Mouse (Mus musculus): ENCODE data around the gene Stk11ip.

The Stk11ip gene

GRCm38 (mm10) chr1:75521321-75522031 is at the start of gene Stk11ip:
TSS of gene Stk11ip (plus strand) at chr1:75521529.
- DNase-seq (ENCODE audit: low read depth, low spot score), result peak; percentile 93

DNA sequence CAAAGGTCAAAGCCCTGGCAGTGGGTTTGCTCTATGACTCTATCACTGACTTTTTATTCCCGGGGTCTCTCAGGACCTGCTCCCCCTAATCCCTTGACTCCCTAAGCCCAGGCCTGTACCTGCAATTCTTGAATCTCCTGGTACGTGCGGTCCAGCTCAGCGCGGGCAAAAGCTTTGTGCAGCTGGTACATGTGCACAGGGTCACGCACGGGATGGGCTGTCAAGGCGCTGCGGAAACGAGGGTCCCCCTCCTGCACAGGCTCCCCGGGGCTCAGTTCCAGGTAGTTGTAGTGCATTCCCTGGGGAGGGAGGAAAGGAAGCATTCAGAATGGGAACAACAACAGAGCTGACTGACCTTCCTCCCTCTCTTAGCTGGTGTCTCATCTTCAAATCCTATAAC is 44.9 kb upstream of the Stk11ip start:
- no peak for DNase-seq (ENCODE audit: low read depth, low spot score)

GRCm38 (mm10) chr1:75477264-75477965 is 43.9 kb upstream of the Stk11ip start:
- peak; percentile 81 for DNase-seq (ENCODE audit: low read depth, low spot score)

DNA sequence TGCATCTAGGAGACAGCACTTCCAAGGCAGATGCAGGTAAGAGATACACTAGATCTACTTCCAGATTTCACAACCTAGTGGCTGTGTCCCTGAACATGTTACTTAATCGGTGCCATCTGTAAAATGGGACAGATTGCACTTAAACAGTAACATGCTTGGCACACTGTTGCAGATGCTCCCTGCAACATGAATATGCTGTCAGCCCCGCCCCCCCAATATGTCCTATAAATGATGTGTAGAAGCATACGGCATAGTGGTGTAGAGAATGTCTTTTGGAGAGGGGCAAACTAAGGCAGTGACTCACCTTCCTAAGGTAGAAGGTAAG is 43.4 kb upstream of the Stk11ip start:
- DNase-seq (ENCODE audit: low read depth, low spot score), result peak; percentile 45

DNA sequence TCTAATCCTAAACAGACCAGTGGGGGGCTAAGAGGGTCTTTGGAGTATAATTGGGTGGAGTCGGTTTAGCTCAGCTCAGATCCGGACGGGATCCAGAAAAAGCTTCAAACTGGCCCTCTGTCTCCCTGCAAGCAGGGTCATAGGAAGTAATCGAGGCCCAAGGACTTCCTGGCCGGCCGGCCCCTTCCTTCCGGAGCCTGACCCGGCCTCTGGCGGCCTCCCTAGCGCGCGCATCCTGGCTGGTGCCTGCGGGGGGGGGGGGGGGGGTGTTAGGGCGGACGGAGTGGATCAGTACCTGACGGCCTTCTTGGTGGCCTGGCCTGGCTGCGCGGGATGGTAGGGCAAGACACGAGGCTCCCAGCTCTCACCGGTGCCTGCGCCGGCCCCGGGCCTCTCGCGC is 42.8 kb upstream of the Stk11ip start:
- no peak for DNase-seq (ENCODE audit: low read depth, low spot score)

DNA sequence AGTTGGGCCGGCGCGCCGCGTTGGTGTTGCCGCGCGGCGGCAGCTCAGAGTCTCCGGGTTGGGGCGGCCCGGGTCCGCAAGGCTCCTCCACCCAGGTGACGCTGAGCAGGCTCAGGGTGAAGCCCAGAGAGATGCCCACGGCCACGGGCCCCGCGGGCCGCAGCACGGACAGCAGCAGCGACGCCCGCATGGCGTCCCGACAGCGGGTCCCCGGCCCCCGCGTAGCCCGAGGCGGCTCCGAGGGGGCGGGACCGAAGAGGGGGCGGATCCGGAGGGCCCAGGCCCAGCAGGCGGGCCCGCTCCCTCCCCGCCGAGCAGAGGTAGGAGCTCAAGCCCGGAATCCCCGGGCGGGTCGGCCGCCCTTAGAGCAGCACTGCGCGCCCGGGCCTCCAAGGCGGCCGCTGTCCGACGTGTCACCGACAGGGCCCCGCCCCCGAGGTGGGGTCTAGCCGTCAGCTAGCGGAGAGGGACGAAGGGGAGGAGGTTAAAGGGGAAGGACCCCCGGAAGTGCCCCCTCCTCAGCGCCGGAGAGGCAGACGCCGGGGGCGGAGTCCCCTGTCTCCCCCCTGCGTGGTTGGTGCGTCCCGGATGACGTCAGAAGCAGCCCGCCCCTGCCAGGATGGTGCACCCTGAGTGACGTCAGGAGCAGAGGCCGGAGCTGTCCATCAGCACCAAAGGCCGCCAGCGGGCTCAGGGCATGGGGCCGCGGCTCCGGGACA is 42.3 kb upstream of the Stk11ip start, which contains the start of the genes Chpf and Tmem198:
Gene Chpf, minus strand, starts transcription at position 392 of the 719 bp plus-strand sequence.
Gene Tmem198, plus strand, starts transcription at position 617 of the 719 bp plus-strand sequence.
- peak; percentile 95 for DNase-seq (ENCODE audit: low read depth, low spot score)

GRCm38 (mm10) chr1:75479635-75479989 is 41.7 kb upstream of the Stk11ip start:
- DNase-seq (ENCODE audit: low read depth, low spot score), result no peak

GRCm38 (mm10) chr1:75480036-75480435 is 41.3 kb upstream of the Stk11ip start:
- no peak for DNase-seq (ENCODE audit: low read depth, low spot score)

DNA sequence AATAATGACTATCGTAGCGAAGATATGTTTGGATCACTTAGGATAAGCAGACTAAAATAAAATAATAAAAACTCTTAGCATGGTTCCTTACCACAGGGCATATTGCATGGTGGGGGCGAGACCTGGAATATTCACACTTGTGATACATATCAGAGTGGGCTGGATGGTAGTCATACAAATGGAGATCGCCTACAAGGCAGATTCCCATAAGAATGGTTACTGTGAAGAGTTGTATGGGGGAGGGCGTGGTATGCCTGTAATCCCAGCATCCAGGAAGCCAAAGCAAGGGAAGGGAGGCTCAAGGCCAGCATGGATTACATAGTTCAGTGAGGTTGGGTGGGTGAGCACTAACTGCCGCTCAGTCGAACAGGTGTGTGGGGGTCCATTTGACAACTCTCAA is 40.6 kb upstream of the Stk11ip start:
- no peak for DNase-seq (ENCODE audit: low read depth, low spot score)

GRCm38 (mm10) chr1:75486561-75486960 is 34.8 kb upstream of the Stk11ip start:
- DNase-seq (ENCODE audit: low read depth, low spot score), result peak; percentile 48

DNA sequence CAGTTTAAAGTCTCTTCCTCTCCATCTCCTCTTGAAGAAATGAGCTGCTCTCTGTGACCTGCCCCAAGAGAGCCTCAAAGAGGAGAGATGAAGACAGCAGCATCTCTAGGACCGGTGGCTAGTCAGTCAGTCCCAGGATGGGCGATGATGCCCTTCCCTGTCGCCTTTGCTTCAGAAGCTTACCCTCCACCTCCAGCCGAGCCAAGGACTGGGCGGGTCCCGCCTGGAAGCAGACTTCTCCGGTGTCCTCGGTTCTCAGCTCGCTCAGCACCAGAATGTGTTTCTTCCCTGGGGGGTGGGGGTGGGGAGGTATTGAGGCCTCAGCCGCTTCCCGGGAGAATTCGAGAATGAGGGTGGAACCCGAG is 34.3 kb upstream of the Stk11ip start:
- DNase-seq (ENCODE audit: low read depth, low spot score), result peak; percentile 17

- DNase-seq (ENCODE audit: low read depth, low spot score), result peak; percentile 84
These were observed 33.7 kb upstream of the Stk11ip start for GRCm38 (mm10) chr1:75487405-75488161.

GRCm38 (mm10) chr1:75490785-75491551 is 30.4 kb upstream of the Stk11ip start:
- no peak for DNase-seq (ENCODE audit: low read depth, low spot score)

DNA sequence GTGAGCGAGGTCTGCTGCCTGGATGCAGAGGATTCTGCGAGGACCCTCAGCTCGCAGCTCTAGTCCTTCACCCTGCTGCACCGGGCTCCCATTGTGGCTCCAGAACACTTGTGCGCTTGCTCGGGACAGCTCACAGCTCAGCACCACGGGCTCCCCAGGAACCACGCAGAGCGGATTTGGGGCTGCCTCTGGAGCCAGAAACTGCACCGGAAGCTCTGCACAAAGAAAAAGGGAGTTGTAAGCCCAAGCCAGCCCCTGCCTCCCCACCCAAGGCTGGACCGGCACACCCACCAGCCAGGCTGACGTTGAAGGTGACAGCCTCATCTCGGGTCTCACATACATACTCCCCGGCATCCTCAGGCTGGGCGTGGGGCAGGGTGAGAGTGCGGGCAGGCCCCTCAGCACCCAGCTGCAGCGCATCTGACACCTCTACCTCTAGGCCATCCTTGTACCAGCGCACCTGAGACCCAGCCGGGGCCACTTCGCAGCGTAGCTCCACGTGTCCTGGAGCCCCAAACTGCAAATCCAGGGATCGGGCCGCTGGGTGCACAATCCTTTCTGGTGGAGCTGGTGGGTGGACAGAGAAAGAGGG is 28.7 kb upstream of the Stk11ip start:
- no peak for DNase-seq (ENCODE audit: low read depth, low spot score)

- DNase-seq (ENCODE audit: low read depth, low spot score), result no peak
These were observed 26.3 kb upstream of the Stk11ip start for GRCm38 (mm10) chr1:75494878-75495548.

DNA sequence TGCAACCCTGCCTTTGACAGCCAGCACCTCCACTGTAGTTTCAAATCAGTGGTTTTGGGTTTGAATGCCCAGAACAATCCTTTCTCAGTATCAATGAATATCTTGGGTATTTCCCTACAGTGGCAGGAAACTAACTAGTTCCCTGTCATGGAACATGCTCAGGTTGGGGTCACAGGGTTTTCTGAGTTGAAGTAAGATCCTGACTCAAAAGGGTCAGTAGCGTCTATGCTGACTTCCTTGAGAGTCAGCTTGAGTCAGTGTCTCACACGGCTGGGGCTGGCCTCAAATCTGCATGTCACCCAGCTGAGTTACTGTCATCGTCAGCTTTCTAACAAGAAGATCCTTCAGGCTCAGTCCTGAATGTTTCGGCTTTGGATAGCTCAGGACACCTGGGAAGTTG is 22.4 kb upstream of the Stk11ip start:
- no peak for DNase-seq (ENCODE audit: low read depth, low spot score)

DNA sequence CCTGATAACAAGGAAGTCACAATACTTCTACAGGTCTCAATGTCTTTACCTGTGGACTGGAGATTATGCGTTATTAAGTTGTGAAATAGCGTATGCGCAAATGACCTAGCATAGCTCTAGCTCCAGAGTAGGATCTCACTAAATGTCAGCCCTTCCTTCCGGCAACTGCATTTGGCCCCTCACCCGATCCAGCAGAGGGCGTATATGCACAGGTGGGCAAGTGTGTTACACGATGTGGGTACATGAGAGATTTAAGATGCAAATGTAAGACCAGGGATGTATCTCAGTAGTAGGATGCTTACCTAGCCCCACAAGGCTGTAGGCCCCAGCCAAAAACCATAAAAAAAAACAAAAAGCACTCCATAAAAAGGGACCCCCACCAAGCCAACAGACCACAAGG is 21.9 kb upstream of the Stk11ip start:
- DNase-seq (ENCODE audit: low read depth, low spot score), result no peak

DNA sequence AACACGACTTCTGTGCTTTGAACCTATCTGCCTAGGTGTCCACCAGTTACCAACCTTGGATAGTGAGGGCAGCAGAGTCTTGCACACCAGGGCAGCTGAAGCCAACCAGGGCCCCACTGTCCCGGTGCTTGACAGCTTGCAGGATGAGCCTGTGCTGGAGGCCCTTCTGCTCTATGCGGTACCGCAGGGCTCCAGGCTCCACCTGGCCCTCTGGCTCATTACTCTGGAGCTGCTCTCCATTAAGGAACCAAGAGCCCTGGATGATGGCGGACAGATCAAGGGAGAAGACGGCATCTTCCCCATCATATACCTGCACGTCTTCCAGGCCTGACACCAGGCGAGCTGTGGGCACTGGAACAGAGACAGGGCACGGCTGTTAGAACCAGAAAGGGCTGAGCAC is 19.4 kb upstream of the Stk11ip start:
- no peak for DNase-seq (ENCODE audit: low read depth, low spot score)

DNA sequence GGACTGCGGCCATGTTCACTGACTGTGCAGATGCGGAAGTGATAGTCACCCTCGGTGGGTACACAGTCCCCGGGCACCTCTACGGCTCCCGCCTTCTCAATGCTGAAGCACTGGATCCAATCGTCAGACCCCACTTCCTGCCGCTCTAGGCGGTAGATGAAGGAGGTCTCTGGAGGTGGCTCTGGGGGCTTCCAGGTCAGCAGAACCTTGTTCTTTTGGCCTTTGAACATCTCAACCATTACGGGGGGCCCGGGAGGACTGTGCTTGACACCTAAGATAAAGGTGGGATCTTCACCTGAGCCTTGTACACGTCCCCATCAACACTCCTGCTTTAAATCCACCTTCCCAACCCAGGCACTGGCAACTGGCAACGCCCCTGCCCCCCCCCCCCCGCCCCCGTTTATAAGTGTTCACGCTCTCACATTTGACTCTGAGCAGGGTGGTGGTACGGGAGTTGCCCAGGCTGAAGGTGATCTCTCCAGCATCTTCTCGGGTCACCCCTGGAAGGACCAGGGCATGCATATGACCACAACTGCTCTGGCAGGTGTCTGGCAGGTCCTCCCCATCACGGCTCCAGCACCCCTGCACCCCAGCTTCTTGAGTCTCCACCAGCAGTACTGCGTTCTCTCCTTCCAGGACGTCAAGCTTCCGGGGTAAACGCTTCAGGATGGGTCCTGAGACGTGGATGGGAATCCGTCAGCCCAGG is 18.2 kb upstream of the Stk11ip start:
- no peak for DNase-seq (ENCODE audit: low read depth, low spot score)

DNA sequence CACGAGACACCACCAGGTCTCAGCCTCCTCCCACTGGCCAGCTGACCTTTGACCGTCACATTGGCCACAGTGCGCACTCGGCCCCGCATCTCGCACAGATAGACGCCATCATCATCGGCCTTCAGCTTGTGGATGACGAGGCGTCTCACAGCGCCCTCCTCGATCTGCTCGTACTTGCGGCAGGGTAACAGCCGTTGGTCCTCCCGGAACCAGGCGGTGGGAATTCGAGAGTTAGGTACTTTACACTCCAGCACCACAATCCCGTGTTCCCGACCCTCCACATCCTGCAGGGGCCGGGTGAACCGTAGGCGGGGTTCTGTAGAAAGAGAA is 17.7 kb upstream of the Stk11ip start:
- no peak for DNase-seq (ENCODE audit: low read depth, low spot score)

Data from CD4-positive helper T cell, adult 2 months (primary cell).